Mouse (Mus musculus) kidney, postnatal 10 days (tissue): ENCODE data around the gene Oas1f.
"Not testable (repeated sequence)": the region's sequence is repeated elsewhere in the genome, so short reads cannot be mapped to it uniquely, and the experiment has no call there.

Source experiments
- DNase-seq: peaks from one replicate; pipeline ENCODE4 v3.0.0; 2021; ENCODE audit warnings: mixed read lengths

Gene Oas1f

GRCm38 (mm10) chr5:120876839-120877238 lies 29.7 kb downstream of the Oas1f start:
- not testable (repeated sequence) for DNase-seq

- DNase-seq = not testable (repeated sequence)
Observed at GRCm38 (mm10) chr5:120877407-120877806, 30.2 kb downstream of the Oas1f start.

- not testable (repeated sequence) for DNase-seq
Observed at GRCm38 (mm10) chr5:120878803-120879202, 31.6 kb downstream of the Oas1f start.

- DNase-seq = not testable (repeated sequence)
Observed at GRCm38 (mm10) chr5:120881681-120882080, 34.5 kb downstream of the Oas1f start.

GRCm38 (mm10) chr5:120887413-120887812 lies 40.2 kb downstream of the Oas1f start, which contains the start of gene Oas1g:
Gene Oas1g, minus strand, starts transcription at chr5:120887613.
- DNase-seq = not testable (repeated sequence)

- DNase-seq = no peak
Observed at GRCm38 (mm10) chr5:120887831-120888230, 40.7 kb downstream of the Oas1f start.

GRCm38 (mm10) chr5:120888294-120888815 lies 41.2 kb downstream of the Oas1f start:
- not testable (repeated sequence) for DNase-seq

- DNase-seq = no peak
Observed at GRCm38 (mm10) chr5:120890026-120890425, 42.9 kb downstream of the Oas1f start.

- no peak for DNase-seq
Observed at GRCm38 (mm10) chr5:120890991-120891390, 43.8 kb downstream of the Oas1f start.

- not testable (repeated sequence) for DNase-seq
Observed at GRCm38 (mm10) chr5:120891566-120892242, 44.5 kb downstream of the Oas1f start.

GRCm38 (mm10) chr5:120892243-120892660 lies 45.1 kb downstream of the Oas1f start:
- no peak for DNase-seq

GRCm38 (mm10) chr5:120893866-120894265 lies 46.7 kb downstream of the Oas1f start:
- DNase-seq = not testable (repeated sequence)

- DNase-seq = not testable (repeated sequence)
Observed at GRCm38 (mm10) chr5:120894692-120895091, 47.5 kb downstream of the Oas1f start.

GRCm38 (mm10) chr5:120895231-120895900 lies 48.2 kb downstream of the Oas1f start:
- no peak for DNase-seq

GRCm38 (mm10) chr5:120898307-120898706 lies 51.1 kb downstream of the Oas1f start:
- DNase-seq = no peak

- DNase-seq = no peak
Observed at GRCm38 (mm10) chr5:120898726-120899125, 51.6 kb downstream of the Oas1f start.

- no peak for DNase-seq
Observed at GRCm38 (mm10) chr5:120900666-120901065, 53.5 kb downstream of the Oas1f start.

- DNase-seq = no peak
Observed at GRCm38 (mm10) chr5:120902056-120902455, 54.9 kb downstream of the Oas1f start.

- DNase-seq = not testable (repeated sequence)
Observed at GRCm38 (mm10) chr5:120906791-120907733, 59.9 kb downstream of the Oas1f start, which contains the start of gene Oas1a. Gene Oas1a, minus strand, starts transcription at chr5:120907521.
